Mouse (Mus musculus) testis, adult 2 months (tissue): Measurements from ENCODE around the gene Dhrs3.

Experiments
- CTCF ChIP-seq: fragments of 200-500 bp; IDR thresholded peaks from 2 replicates; pipeline ENCODE4 v1.5.1; 2012; ENCODE audit warnings: low read depth, mild to moderate bottlenecking, inconsistent platforms, low read length, moderate library complexity; ENCODE audit not compliant: control insufficient read depth, insufficient read depth, insufficient replicate concordance
- POLR2A ChIP-seq: fragments of 200-500 bp; IDR thresholded peaks from 2 replicates; pipeline ENCODE4 v1.6.1; 2012; ENCODE audit warnings: low read depth, mild to moderate bottlenecking, inconsistent platforms, low read length, moderate library complexity; ENCODE audit not compliant: control insufficient read depth

- no peak for TF ChIP-seq CTCF
- TF ChIP-seq POLR2A: no peak
Measured at GRCm38 (mm10) chr4:144881376-144881775, 11.3 kb upstream of the Dhrs3 start.
